Mouse (Mus musculus): Measurements from ENCODE around the gene 1110051M20Rik.

Gene 1110051M20Rik

DNA sequence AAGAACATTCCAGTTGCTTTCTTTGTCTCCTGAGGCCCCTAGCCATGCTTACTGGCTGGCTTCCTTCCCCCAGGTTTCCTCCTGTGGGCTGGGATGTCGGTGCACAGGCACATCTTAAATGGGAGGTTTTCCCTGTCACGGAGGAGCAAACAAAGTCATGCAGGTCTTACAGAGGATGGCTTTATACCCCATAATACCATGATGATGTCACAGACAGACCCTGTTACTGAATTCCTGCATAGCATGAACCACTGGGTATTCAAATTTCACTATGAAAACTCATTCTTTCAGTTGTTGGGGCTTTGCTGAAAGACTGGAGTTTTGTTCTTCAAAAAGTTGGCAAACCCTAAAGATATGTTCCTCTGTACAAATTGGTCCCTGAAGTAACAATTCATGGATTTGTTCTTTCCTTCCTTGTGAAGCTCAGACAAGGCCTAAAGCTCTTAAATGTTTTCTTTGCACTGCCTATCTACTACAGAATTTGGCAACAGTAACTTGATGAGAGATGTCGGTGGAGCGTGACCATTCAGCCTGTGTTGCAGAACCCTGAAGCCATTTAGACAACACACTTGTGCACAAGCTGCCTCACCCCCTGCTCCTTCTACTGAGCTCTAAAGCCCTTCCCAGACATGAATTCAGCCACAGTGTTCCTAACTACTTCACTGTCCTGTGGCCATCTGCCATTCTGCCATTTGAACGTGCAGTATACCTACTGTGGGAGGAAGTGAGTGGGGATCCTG, 57.8 kb downstream of the 1110051M20Rik start:
- in situ Hi-C loops (cut with MboI; ENCODE audit: low pct_unique_long_range_greater_than_20kb in 1 of 2, low sequenced_read_pairs in 2 of 2, unreplicated experiment in 1 of 2), result no loop called here

DNA sequence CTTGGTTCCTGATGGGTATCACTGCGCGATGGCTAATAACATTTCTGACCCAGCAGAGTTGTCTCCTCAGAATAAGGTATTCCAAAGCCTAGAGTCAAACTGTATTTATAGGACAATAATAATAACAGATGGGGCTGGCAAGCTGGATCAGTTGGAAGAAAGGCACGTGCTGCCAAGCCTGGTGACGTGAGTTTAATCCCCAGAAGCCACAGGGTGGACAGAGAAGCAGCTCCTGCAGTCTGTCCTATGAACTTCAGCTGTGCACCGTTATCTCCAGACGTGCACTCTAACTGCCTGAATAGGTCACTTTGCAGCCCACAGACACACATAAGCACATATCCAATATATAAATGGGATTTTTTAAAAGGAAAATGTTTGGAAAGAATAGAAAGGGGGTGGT, 61.2 kb downstream of the 1110051M20Rik start:
- in situ Hi-C loops (cut with MboI; ENCODE audit: low pct_unique_long_range_greater_than_20kb in 1 of 2, low sequenced_read_pairs in 2 of 2, unreplicated experiment in 1 of 2), result no loop called here

DNA sequence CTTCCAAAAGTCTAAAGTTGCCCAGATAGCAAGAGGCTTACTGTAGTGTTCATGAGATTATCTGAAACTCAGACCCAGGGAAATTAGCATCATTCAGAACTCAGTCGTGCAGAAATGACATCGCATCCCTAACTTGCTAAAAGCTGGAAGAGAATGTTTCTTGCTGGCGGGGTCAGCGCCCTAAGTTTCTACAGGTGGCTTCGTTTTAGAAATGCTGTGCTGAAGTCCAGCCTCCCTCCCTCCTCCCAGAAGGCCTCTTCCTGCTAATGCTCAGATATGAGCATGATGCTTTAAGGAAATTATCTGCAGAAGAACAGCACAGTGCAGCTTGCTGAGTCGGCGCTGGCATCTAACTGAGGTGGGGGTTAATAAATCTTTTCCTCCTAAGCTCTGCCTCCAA, 67.5 kb downstream of the 1110051M20Rik start:
- in situ Hi-C loops (cut with MboI; ENCODE audit: low pct_unique_long_range_greater_than_20kb in 1 of 2, low sequenced_read_pairs in 2 of 2, unreplicated experiment in 1 of 2), result no loop called here

DNA sequence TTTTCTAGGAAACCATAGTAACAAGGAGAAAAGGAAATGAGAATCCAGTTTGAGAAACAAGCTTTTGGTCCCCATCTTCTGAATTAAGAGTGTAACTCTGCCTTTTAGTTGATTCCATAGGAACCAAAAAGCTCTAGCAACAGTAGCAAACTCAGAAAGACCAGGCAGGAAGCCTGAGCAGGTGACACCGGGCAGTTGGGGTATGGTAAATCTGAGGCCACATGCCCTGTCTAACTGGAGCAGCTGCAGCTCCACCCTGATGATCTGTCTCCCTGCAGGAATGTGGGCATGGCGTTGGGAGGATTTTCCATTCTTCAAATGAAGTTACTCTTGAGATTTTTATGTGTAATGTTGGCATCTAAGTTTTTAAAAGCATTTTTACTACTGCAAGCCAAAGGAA, 74.2 kb downstream of the 1110051M20Rik start:
- in situ Hi-C loops (cut with MboI; ENCODE audit: low pct_unique_long_range_greater_than_20kb in 1 of 2, low sequenced_read_pairs in 2 of 2, unreplicated experiment in 1 of 2), result no loop called here

GRCm38 (mm10) chr2:91363272-91363671, 81.2 kb downstream of the 1110051M20Rik start:
- in situ Hi-C loops (cut with MboI; ENCODE audit: low pct_unique_long_range_greater_than_20kb in 1 of 2, low sequenced_read_pairs in 2 of 2, unreplicated experiment in 1 of 2), result no loop called here

GRCm38 (mm10) chr2:91361068-91361528, 83.4 kb downstream of the 1110051M20Rik start:
- in situ Hi-C loops (cut with MboI; ENCODE audit: low pct_unique_long_range_greater_than_20kb in 1 of 2, low sequenced_read_pairs in 2 of 2, unreplicated experiment in 1 of 2), result no loop called here

DNA sequence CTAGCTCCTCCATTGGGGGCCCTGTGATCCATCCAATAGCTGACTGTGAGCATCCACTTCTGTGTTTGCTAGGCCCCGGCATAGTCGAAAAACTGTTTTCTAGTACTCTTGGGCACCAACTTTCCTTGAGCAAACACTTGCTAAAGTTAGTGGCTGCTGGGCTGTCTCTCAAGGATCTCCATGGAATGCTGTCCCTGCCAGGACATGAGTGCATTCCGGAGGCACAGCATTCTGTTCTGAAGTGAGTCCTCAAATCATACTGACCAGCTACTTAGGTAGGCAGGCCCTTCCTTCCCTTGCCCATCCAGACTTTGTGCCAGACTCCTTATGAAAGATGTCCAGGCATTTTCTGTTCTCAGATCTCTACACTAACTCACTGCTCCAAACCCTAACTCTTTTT, 88.7 kb downstream of the 1110051M20Rik start:
- in situ Hi-C loops (cut with MboI; ENCODE audit: low pct_unique_long_range_greater_than_20kb in 1 of 2, low sequenced_read_pairs in 2 of 2, unreplicated experiment in 1 of 2), result no loop called here

- in situ Hi-C loops (cut with MboI; ENCODE audit: low pct_unique_long_range_greater_than_20kb in 1 of 2, low sequenced_read_pairs in 2 of 2, unreplicated experiment in 1 of 2), result no loop called here
Observed at GRCm38 (mm10) chr2:91354727-91355403, 89.6 kb downstream of the 1110051M20Rik start.

- in situ Hi-C loops (cut with MboI; ENCODE audit: low pct_unique_long_range_greater_than_20kb in 1 of 2, low sequenced_read_pairs in 2 of 2, unreplicated experiment in 1 of 2), result no loop called here
Observed at GRCm38 (mm10) chr2:91353854-91354253, 90.7 kb downstream of the 1110051M20Rik start.

GRCm38 (mm10) chr2:91351841-91352240, 92.7 kb downstream of the 1110051M20Rik start:
- in situ Hi-C loops (cut with MboI; ENCODE audit: low pct_unique_long_range_greater_than_20kb in 1 of 2, low sequenced_read_pairs in 2 of 2, unreplicated experiment in 1 of 2), result no loop called here

DNA sequence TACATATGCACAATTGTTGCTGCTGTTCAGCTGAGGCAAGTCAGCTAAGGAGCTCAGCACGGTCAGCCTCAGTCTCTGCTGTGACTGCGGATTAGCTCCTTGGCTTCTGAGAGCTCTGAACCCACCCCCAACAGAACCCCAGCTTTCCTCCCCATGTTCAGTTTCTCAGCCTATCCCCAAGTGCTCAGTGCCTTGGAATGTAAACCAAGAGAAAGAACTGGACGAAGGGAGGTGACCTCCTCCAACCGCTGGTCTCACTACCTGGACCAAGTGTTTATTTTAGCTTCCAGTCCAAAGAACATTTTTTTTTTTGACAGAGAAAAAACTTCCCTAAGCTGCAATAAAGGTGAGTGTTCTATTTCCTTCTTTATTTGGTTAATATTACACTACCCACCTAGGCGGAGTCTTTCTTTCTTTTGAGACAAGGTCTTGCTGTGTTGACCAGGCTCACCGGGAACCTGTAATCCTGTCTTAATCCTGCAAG, 94.5 kb downstream of the 1110051M20Rik start:
- in situ Hi-C loops (cut with MboI; ENCODE audit: low pct_unique_long_range_greater_than_20kb in 1 of 2, low sequenced_read_pairs in 2 of 2, unreplicated experiment in 1 of 2), result no loop called here

- in situ Hi-C loops (cut with MboI; ENCODE audit: low pct_unique_long_range_greater_than_20kb in 1 of 2, low sequenced_read_pairs in 2 of 2, unreplicated experiment in 1 of 2), result no loop called here
Observed at GRCm38 (mm10) chr2:91348936-91349335, 95.6 kb downstream of the 1110051M20Rik start.

- in situ Hi-C loops (cut with MboI; ENCODE audit: low pct_unique_long_range_greater_than_20kb in 1 of 2, low sequenced_read_pairs in 2 of 2, unreplicated experiment in 1 of 2), result no loop called here
Observed at GRCm38 (mm10) chr2:91345644-91346043, 98.9 kb downstream of the 1110051M20Rik start.

- in situ Hi-C loops (cut with MboI; ENCODE audit: low pct_unique_long_range_greater_than_20kb in 1 of 2, low sequenced_read_pairs in 2 of 2, unreplicated experiment in 1 of 2), result no loop called here
Observed at GRCm38 (mm10) chr2:91339591-91339990, 104.9 kb downstream of the 1110051M20Rik start.

DNA sequence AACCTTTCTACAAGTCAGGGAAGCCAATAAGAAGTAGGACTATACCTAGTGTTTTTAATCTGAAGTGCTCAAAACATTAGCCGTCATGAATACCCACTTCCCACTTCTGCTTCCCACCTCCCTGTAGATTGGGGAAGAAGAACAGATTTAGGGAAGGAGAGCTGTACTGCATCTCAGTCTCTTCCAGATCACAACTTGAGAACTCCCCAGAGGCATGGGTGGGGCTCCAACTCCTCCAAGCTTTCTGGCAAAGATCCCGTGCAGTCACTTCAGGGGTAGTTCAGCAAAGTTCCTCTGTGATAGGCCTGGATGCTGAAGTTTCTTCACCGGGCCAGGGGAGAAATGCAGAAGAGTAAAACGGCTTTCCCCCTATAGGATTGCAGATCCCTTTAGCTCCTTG, 109.4 kb downstream of the 1110051M20Rik start:
- in situ Hi-C loops (cut with MboI; ENCODE audit: low pct_unique_long_range_greater_than_20kb in 1 of 2, low sequenced_read_pairs in 2 of 2, unreplicated experiment in 1 of 2), result no loop called here

DNA sequence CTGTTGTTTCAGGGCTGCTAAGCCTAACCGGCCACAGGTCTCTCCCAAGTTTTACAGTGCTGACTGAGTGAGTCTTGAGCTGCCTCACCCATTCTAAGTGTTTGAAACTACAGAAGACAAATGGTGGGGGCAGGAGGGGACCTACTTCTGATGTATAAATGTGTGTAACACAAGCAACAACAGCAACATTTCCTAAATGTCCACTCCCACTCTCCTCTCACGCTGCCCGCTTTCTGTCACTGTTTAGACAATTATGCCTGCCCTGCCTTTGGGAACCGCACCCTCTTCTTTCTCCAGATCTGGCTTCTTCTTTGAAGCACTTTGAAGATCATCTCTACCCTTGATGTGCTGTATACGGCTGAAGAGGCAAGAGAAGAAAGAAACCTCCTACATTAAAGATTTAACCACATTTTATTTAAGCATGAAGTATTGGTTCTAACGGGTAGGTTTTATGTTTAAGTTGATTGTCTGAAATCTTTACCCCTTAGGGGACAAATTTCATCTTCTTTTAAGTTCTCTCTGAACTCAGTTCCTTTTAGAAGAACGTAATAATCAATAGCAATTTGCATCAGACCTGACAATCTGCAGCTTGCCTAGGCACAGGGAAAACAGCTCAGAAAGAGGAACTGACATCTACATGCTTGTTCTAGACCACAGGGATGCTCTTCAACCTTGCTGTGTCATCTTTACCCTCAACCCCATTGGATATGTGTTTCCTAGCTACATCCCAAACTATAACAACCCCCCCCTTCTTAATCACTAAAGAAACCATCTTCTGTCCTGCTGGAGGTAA, 113.3 kb downstream of the 1110051M20Rik start:
- in situ Hi-C loops (cut with MboI; ENCODE audit: low pct_unique_long_range_greater_than_20kb in 1 of 2, low sequenced_read_pairs in 2 of 2, unreplicated experiment in 1 of 2), result no loop called here

GRCm38 (mm10) chr2:91329996-91330738, 114.3 kb downstream of the 1110051M20Rik start:
- in situ Hi-C loops (cut with MboI; ENCODE audit: low pct_unique_long_range_greater_than_20kb in 1 of 2, low sequenced_read_pairs in 2 of 2, unreplicated experiment in 1 of 2), result no loop called here

GRCm38 (mm10) chr2:91328729-91329125, 115.8 kb downstream of the 1110051M20Rik start:
- in situ Hi-C loops (cut with MboI; ENCODE audit: low pct_unique_long_range_greater_than_20kb in 1 of 2, low sequenced_read_pairs in 2 of 2, unreplicated experiment in 1 of 2), result no loop called here

Data from mouse embryonic stem cell (cell line).